Mouse (Mus musculus) ES-Bruce4 (cell line): ENCODE data around the gene Acoxl.

ENCODE experiments used
- CTCF ChIP-seq: IDR thresholded peaks from one replicate; pipeline ENCODE4 v1.8.1; 2011; ENCODE audit warnings: low read depth, low read length
- POLR2A ChIP-seq: IDR thresholded peaks from one replicate; pipeline ENCODE4 v1.8.1; 2011; ENCODE audit warnings: low read length; ENCODE audit not compliant: insufficient read depth

DNA sequence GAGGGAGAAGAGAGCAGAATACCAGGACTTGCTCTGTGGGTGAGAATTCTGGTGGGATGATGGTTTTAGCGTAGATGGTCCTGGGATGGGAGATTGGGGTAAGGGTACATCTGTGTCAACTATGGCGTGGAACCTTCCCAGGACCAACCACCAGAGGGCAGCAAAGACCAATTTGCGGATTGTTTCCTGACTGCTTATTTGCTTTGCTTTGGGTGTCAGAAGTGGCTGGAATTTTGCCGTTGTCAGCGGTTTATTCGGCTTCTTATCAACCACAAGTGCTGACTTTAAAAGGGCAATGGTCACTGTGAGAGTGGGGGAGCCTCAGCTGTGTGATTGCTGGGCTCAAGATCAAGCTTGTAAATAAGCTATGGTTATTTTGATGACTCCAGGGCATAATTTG lies 50.8 kb downstream of the Acoxl start:
- peak; percentile 87 for TF ChIP-seq CTCF
- no peak for TF ChIP-seq POLR2A
